Mouse (Mus musculus): ENCODE data around the gene Atxn7l2.
"Not testable (repeated sequence)": the region's sequence is repeated elsewhere in the genome, so short reads cannot be mapped to it uniquely, and the experiment has no call there.

The Atxn7l2 gene

GRCm38 (mm10) chr3:108210771-108211139 is at the start of gene Atxn7l2:
Gene Atxn7l2, minus strand, starts transcription at chr3:108210934.
- DNase-seq (ENCODE audit: low spot score), result no peak

- no peak for DNase-seq (ENCODE audit: low spot score)
These were observed 48.6 kb upstream of the Atxn7l2 start for GRCm38 (mm10) chr3:108259319-108259718.

- DNase-seq (ENCODE audit: low spot score), result no peak
These were observed 47.2 kb upstream of the Atxn7l2 start for GRCm38 (mm10) chr3:108257831-108258500.

GRCm38 (mm10) chr3:108256719-108257637 is 46.2 kb upstream of the Atxn7l2 start, which contains the start of gene Psma5:
Gene Psma5, plus strand, starts transcription at chr3:108256926.
- DNase-seq (ENCODE audit: low spot score), result peak; percentile 96

GRCm38 (mm10) chr3:108246857-108247256 is 36.1 kb upstream of the Atxn7l2 start:
- DNase-seq (ENCODE audit: low spot score), result no peak

GRCm38 (mm10) chr3:108241243-108241839 is 30.6 kb upstream of the Atxn7l2 start:
- no peak for DNase-seq (ENCODE audit: low spot score)

GRCm38 (mm10) chr3:108237474-108238102 is 26.9 kb upstream of the Atxn7l2 start:
- DNase-seq (ENCODE audit: low spot score), result not testable (repeated sequence)

GRCm38 (mm10) chr3:108231646-108232045 is 20.9 kb upstream of the Atxn7l2 start:
- DNase-seq (ENCODE audit: low spot score), result no peak

GRCm38 (mm10) chr3:108227521-108227920 is 16.8 kb upstream of the Atxn7l2 start:
- DNase-seq (ENCODE audit: low spot score), result no peak

GRCm38 (mm10) chr3:108226558-108227350 is 16.0 kb upstream of the Atxn7l2 start, which contains the start of gene Sypl2:
Gene Sypl2, minus strand, starts transcription at chr3:108226648.
- DNase-seq (ENCODE audit: low spot score), result no peak

GRCm38 (mm10) chr3:108225711-108226557 is 15.2 kb upstream of the Atxn7l2 start:
- DNase-seq (ENCODE audit: low spot score), result no peak

GRCm38 (mm10) chr3:108220661-108221060 is 9.9 kb upstream of the Atxn7l2 start:
- no peak for DNase-seq (ENCODE audit: low spot score)

GRCm38 (mm10) chr3:108214734-108215133 is 4.0 kb upstream of the Atxn7l2 start:
- no peak for DNase-seq (ENCODE audit: low spot score)

GRCm38 (mm10) chr3:108212406-108212805 is 1.7 kb upstream of the Atxn7l2 start:
- no peak for DNase-seq (ENCODE audit: low spot score)

GRCm38 (mm10) chr3:108211845-108212244 is 1.1 kb upstream of the Atxn7l2 start:
- DNase-seq (ENCODE audit: low spot score), result no peak

- DNase-seq (ENCODE audit: low spot score), result peak; percentile 93
These were observed 576 bp downstream of the Atxn7l2 start for GRCm38 (mm10) chr3:108209946-108210770.

- DNase-seq (ENCODE audit: low spot score), result no peak
These were observed 1.2 kb downstream of the Atxn7l2 start for GRCm38 (mm10) chr3:108209536-108209935.

GRCm38 (mm10) chr3:108209001-108209400 is 1.7 kb downstream of the Atxn7l2 start:
- DNase-seq (ENCODE audit: low spot score), result no peak

- DNase-seq (ENCODE audit: low spot score), result no peak
These were observed 3.9 kb downstream of the Atxn7l2 start for GRCm38 (mm10) chr3:108206731-108207375.
